Mouse (Mus musculus): Measurements from ENCODE around the gene Wdr27.
"Not testable (repeated sequence)": the region's sequence is repeated elsewhere in the genome, so short reads cannot be mapped to it uniquely, and the experiment has no call there.

DNA sequence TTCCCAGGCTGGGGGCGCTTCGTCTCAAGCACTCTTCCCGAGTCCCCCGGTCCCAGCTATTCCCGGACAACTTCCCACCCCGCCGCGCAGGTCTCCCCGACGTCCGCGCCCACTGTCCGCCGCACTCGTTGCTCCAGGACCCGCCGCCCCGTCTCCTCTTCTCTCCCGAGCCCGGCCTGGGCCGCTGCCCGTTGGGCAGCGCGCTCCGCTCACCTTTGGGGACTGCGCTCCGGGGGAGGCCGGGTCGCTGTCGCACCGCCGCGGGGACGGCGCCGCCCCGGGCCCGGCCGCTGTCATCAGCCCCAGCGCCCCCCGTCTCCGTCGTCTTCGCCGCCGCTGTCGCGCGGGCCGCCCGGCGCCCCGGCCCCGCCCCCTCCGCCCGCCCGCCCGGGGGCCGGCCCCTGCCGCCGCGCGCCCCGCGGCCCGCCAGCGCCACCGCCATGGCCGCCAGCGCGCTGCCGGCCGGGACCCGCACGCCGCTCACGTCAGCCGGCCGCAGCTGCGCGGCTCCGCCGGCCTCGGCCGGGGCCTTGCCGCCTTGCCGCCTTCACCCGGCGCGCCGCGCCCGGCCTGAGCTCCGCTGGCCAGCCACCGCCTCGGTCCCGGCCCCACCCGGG is 49.7 kb upstream of the Wdr27 start:
- TF ChIP-seq CTCF (IDR thresholded peaks at IDR 0.05; ENCODE audit: control insufficient read depth, insufficient read depth, insufficient replicate concordance, low read depth, low read length); POLR2A (IDR thresholded peaks at IDR 0.05; ENCODE audit: control insufficient read depth, low read depth, low read length): not testable (repeated sequence)

Data from testis, adult 2 months (tissue).